Comparison of ENCODE assay signal across 26 mouse cellular contexts in genomic region chr14:62159690-62160089, GRCm38 (mm10).
DNase-seq lines count a peak whose midpoint lies in the region; ATAC-seq lines count a peak whose summit lies in the region.
"Had no signal": no experiment of that assay in that cellular context is flagged by ENCODE, and none has a peak within 500 bp of the region (broad histone marks: within the 10 kb centered on the region; RNA-seq: fewer than 3 reads in every experiment).

No protein-coding gene starts in this region.

- no peak overlapping the region for H3K4me3 ChIP-seq in embryonic facial prominence, embryonic 12.5 days
- no peak overlapping the region for H3K4me3 ChIP-seq in embryonic facial prominence, embryonic 10.5 days
- no peak overlapping the region for H3K4me3 ChIP-seq in limb, embryonic 11.5 days (ENCODE audit: low read depth, low read length)
- H3K4me3 ChIP-seq in limb, embryonic 15.5 days, result no peak overlapping the region
- H3K4me3 ChIP-seq: forebrain, embryonic 10.5 days; forebrain, embryonic 13.5 days; heart, adult 2 months; heart, embryonic 10.5 days; heart, embryonic 13.5 days had no signal

- no peak for DNase-seq in embryonic facial prominence, embryonic 10.5 days (ENCODE audit: low spot score)
- DNase-seq in limb, embryonic 11.5 days (ENCODE audit: low spot score), result no peak
- no peak for DNase-seq in cerebellum, adult 9-11 months
- no peak for DNase-seq in embryo, embryonic 10.5 days (ENCODE audit: low spot score)
- DNase-seq: adrenal gland, adult 8-10 months; adrenal gland, postnatal 36 days; cerebellum, adult 18-20 months; cerebellum, adult 9-10 months; cerebellum, postnatal 36 days; gastrocnemius, postnatal 10 days; gastrocnemius, postnatal 36 days; heart, adult 2 months; heart, postnatal 14 days; heart, postnatal 4 days had no signal

- peak overlapping the region; percentile 46; the same call in 1 of the 2 replicates for H3K27ac ChIP-seq in embryonic facial prominence, embryonic 12.5 days
- no peak overlapping the region for H3K27ac ChIP-seq in embryonic facial prominence, embryonic 10.5 days (replicated peaks)
- H3K27ac ChIP-seq in limb, embryonic 11.5 days (replicated peaks; ENCODE audit: low read depth, low read length), result 0 out of 2 replicates have a peak overlapping the region, but pooled peaks have one; percentile 47
- peak overlapping the region; percentile 34; the same call in 1 of the 2 replicates for H3K27ac ChIP-seq in limb, embryonic 15.5 days
- H3K27ac ChIP-seq: forebrain, embryonic 10.5 days; forebrain, embryonic 13.5 days; heart, adult 2 months; heart, embryonic 10.5 days; heart, embryonic 13.5 days; hindbrain, embryonic 14.5 days; hindbrain, postnatal 0 days had no signal

- H3K36me3 ChIP-seq in embryonic facial prominence, embryonic 12.5 days, result no peaks in the 10 kb centered on the region
- H3K36me3 ChIP-seq in embryonic facial prominence, embryonic 10.5 days (replicated peaks), result no peaks in the 10 kb centered on the region
- H3K36me3 ChIP-seq in limb, embryonic 11.5 days (ENCODE audit: control insufficient read depth, insufficient read depth, low read length), result no peaks in the 10 kb centered on the region
- no peaks in the 10 kb centered on the region for H3K36me3 ChIP-seq in limb, embryonic 15.5 days
- H3K36me3 ChIP-seq: forebrain, embryonic 10.5 days; heart, embryonic 10.5 days; heart, embryonic 13.5 days had no signal

- no peak overlapping the region for H3K4me2 ChIP-seq in embryonic facial prominence, embryonic 12.5 days (replicated peaks)
- no peak overlapping the region for H3K4me2 ChIP-seq in limb, embryonic 11.5 days (ENCODE audit: low read depth, severe bottlenecking)
- H3K4me2 ChIP-seq in limb, embryonic 15.5 days, result no peak overlapping the region
- H3K4me2 ChIP-seq: forebrain, embryonic 13.5 days; heart, embryonic 13.5 days; hindbrain, embryonic 14.5 days had no signal

- H3K9ac ChIP-seq in embryonic facial prominence, embryonic 12.5 days, result no peak overlapping the region
- no peak overlapping the region for H3K9ac ChIP-seq in limb, embryonic 11.5 days (ENCODE audit: low read length)
- H3K9ac ChIP-seq in limb, embryonic 15.5 days, result no peak overlapping the region
- H3K9ac ChIP-seq: forebrain, embryonic 13.5 days; heart, embryonic 13.5 days; hindbrain, embryonic 14.5 days had no signal

- ATAC-seq in embryonic facial prominence, embryonic 12.5 days (ENCODE audit: insufficient number of reproducible peaks, insufficient read depth, low FRiP score, low TSS enrichment), result no peak
- ATAC-seq in limb, embryonic 11.5 days (ENCODE audit: insufficient number of reproducible peaks, low FRiP score, low TSS enrichment, low read depth), result no peak
- no peak for ATAC-seq in limb, embryonic 15.5 days (ENCODE audit: insufficient number of reproducible peaks, low FRiP score, low TSS enrichment, low read depth)
- ATAC-seq: activated CD4-positive, CD25-positive, alpha-beta regulatory T cell, adult 4 months; forebrain, embryonic 13.5 days; forebrain, embryonic 16.5 days; hindbrain, postnatal 0 days; inflammation-experienced regulatory T-cells, adult 6 months; intestine, embryonic 16.5 days had no signal

- H3K9me3 ChIP-seq in embryonic facial prominence, embryonic 12.5 days, result no peaks in the 10 kb centered on the region
- 0 out of 2 replicates have a peak, but pooled peaks cover 5% of the 10 kb centered on the region for H3K9me3 ChIP-seq in embryonic facial prominence, embryonic 10.5 days
- H3K9me3 ChIP-seq in limb, embryonic 11.5 days (ENCODE audit: control insufficient read depth, low read length), result no peaks in the 10 kb centered on the region
- H3K9me3 ChIP-seq in limb, embryonic 15.5 days, result no peaks in the 10 kb centered on the region
- H3K9me3 ChIP-seq: forebrain, embryonic 10.5 days; forebrain, embryonic 13.5 days; heart, embryonic 10.5 days; heart, embryonic 13.5 days had no signal

- peaks cover 10% of the 10 kb centered on the region for H3K4me1 ChIP-seq in embryonic facial prominence, embryonic 12.5 days
- peaks cover 10% of the 10 kb centered on the region; the same call in 1 of the 2 replicates for H3K4me1 ChIP-seq in embryonic facial prominence, embryonic 10.5 days
- H3K4me1 ChIP-seq in limb, embryonic 11.5 days (ENCODE audit: control insufficient read depth, insufficient read depth, low read length), result peaks cover 3% of the 10 kb centered on the region; the same call in 1 of the 2 replicates
- H3K4me1 ChIP-seq in limb, embryonic 15.5 days, result peaks cover 14% of the 10 kb centered on the region
- H3K4me1 ChIP-seq: forebrain, embryonic 10.5 days; forebrain, embryonic 13.5 days; heart, embryonic 10.5 days; heart, embryonic 13.5 days had no signal

- 43% methylated on average over 2 of the region's 2 CpGs for WGBS in embryonic facial prominence, embryonic 12.5 days
- WGBS in embryonic facial prominence, embryonic 10.5 days, result 71% methylated on average over 2 of the region's 2 CpGs
- 68% methylated on average over 2 of the region's 2 CpGs for WGBS in limb, embryonic 11.5 days
- 33% methylated on average over 2 of the region's 2 CpGs for WGBS in limb, embryonic 15.5 days

- no peaks in the 10 kb centered on the region for H3K27me3 ChIP-seq in embryonic facial prominence, embryonic 12.5 days
- no peaks in the 10 kb centered on the region for H3K27me3 ChIP-seq in embryonic facial prominence, embryonic 10.5 days (replicated peaks; ENCODE audit: low read depth, poor library complexity, severe bottlenecking)
- no peaks in the 10 kb centered on the region for H3K27me3 ChIP-seq in limb, embryonic 11.5 days (ENCODE audit: control insufficient read depth, insufficient read depth, low read length)
- no peaks in the 10 kb centered on the region for H3K27me3 ChIP-seq in limb, embryonic 15.5 days
- H3K27me3 ChIP-seq: forebrain, embryonic 13.5 days; heart, embryonic 13.5 days had no signal
